Mouse (Mus musculus) thymus, adult 2 months (tissue): ENCODE data around the gene BC028528.

Experiments
- CTCF ChIP-seq: fragments of 200-500 bp; IDR thresholded peaks from 2 replicates; pipeline ENCODE4 v1.5.1; 2012; ENCODE audit warnings: mild to moderate bottlenecking, control low read depth, low read length, moderate library complexity, borderline replicate concordance; ENCODE audit not compliant: control insufficient read depth, poor library complexity, insufficient read depth; ENCODE audit errors: extremely low read depth
- POLR2A ChIP-seq: fragments of 200-500 bp; IDR thresholded peaks from 2 replicates; pipeline ENCODE4 v1.6.1; 2012; ENCODE audit warnings: mild to moderate bottlenecking, low read length, control low read depth, moderate library complexity; ENCODE audit not compliant: control insufficient read depth, poor library complexity, insufficient read depth; ENCODE audit errors: extremely low read depth

DNA sequence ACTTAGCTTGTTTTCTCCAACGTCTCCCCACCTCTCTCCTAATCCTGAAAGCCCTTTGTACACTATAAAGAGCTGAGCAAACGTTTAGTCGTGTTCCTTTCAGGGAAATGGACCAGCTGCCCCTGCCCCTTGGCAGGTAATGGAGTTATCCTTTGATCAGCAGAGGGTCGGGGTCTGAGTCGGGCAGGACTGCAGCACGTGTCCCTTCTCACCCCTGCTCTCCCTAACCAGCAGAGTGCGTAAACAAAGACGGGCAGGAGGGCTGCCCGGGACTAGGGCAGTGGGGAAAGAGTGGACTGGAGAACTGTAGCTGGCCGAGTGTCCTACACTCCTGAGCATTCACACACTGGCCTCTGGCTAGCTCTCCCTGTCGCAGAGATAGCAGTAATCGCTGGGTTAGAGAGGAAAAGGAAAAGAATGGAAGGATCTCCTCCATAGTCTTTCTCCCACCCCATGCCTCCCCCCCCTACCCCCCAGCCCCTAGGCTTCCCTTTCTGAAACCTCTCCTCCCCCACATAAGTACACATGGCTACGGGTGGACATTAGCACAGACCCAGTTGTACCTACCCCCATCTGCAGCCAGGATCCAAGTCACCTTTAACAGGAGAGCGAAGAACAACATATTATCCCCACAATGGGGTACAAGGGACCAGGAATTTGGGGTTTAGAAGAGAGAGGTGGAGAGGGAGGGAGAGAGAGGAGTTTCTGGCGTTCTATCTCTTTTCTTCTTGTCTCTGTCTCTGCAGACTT is 12.1 kb upstream of the BC028528 start:
- TF ChIP-seq POLR2A (no peak), CTCF (no peak)
